Mouse (Mus musculus) stomach, postnatal 0 days (tissue): ENCODE results near the gene Rhno1. TPM values are rescaled to one million over a fixed set of nuclear protein-coding genes. Genes with fewer than 3 reads are reported as not detected.

Source experiments
- ATAC-seq: fragments of 200-750 bp; cut with Nextera tagmentation; 2 replicates; pipeline ENCODE4 v1.8.0; 2017; ENCODE audit not compliant: low FRiP score, low TSS enrichment
- DNase-seq: peaks from one replicate; pipeline ENCODE4 v3.0.0-alpha.2; 2016; ENCODE audit warnings: low spot score
- H3K27ac ChIP-seq: fragments of 300-500 bp; sonication (generic); replicated peaks from 2 replicates; pipeline ENCODE4 v1.5.1; 2014; ENCODE audit warnings: mild to moderate bottlenecking, control low read depth
- H3K27me3 ChIP-seq: fragments of 300-500 bp; sonication (generic); 2 replicates; pipeline ENCODE4 v1.6.1; 2014; ENCODE audit warnings: low read length; ENCODE audit not compliant: control insufficient read depth, insufficient read depth
- H3K36me3 ChIP-seq: fragments of 300-500 bp; sonication (generic); 2 replicates; pipeline ENCODE4 v1.6.1; 2014; ENCODE audit warnings: low read length, mixed read lengths; ENCODE audit not compliant: control insufficient read depth, insufficient read depth
- H3K4me1 ChIP-seq: fragments of 300-500 bp; sonication (generic); replicated peaks from 2 replicates; pipeline ENCODE4 v1.6.1; 2014; ENCODE audit warnings: antibody characterized with exemption; ENCODE audit not compliant: control insufficient read depth, insufficient read depth
- H3K4me2 ChIP-seq: fragments of 300-500 bp; sonication (generic); replicated peaks from 2 replicates; pipeline ENCODE4 v1.6.1; 2014; ENCODE audit warnings: low read depth, mild to moderate bottlenecking, control low read depth, moderate library complexity
- H3K4me3 ChIP-seq: fragments of 300-500 bp; sonication (generic); 2 replicates; pipeline ENCODE4 v1.5.1; 2014; ENCODE audit warnings: low read depth, low read length, control low read depth
- H3K9ac ChIP-seq: fragments of 300-500 bp; sonication (generic); 2 replicates; pipeline ENCODE4 v1.6.1; 2014; ENCODE audit warnings: mild to moderate bottlenecking, low read length, control low read depth, mixed read lengths
- H3K9me3 ChIP-seq: fragments of 300-500 bp; sonication (generic); 2 replicates; pipeline ENCODE4 v1.6.1; 2016; ENCODE audit warnings: low read length; ENCODE audit not compliant: control insufficient read depth
- CTCF ChIP-seq: IDR thresholded peaks from 2 replicates; pipeline ENCODE4 v1.5.1; 2016; ENCODE audit warnings: antibody characterized with exemption, low read depth, mild to moderate bottlenecking, moderate library complexity
- EP300 ChIP-seq: optimal IDR thresholded peaks from 2 replicates; pipeline ENCODE3; 2016; ENCODE audit warnings: antibody characterized with exemption
- WGBS: fragments of 180-500 bp; shearing (Covaris S2); extraction: QIAGEN DNeasy Blood & Tissue Kit; methylation state at CpG from one replicate; pipeline ENCODE4 v1.1.7; 2014; 5-methylcytosine and 5-hydroxymethylcytosine counted together
- polyA plus RNA-seq: library from polyadenylated mRNA; unstranded; fragments of >200 nt; fragmentation: Nextera tagmentation; extraction: Ambion mirVana; gene quantifications from 2 replicates; pipeline ENCODE4 v1.2.1, GENCODE M21; 2015

The Rhno1 gene
- polyA plus RNA-seq, 1 experiment from 2014 or later: 41.0 TPM

GRCm38 (mm10) chr6:128370040-128370439 lies 7.3 kb upstream of the Rhno1 start:
- Histone ChIP-seq H3K9me3 (no peaks in the 10 kb centered on the region), H3K4me2 (no peak overlapping the region), H3K4me3 (no peak overlapping the region), H3K27me3 (no peaks in the 10 kb centered on the region), H3K9ac (no peak overlapping the region), H3K27ac (no peak overlapping the region), H3K4me1 (no peaks in the 10 kb centered on the region), H3K36me3 (peaks cover 23% of the 10 kb centered on the region)
- TF ChIP-seq CTCF (no peak), EP300 (no peak)
- WGBS: 92% methylated on average over 5 of the region's 5 CpGs
- DNase-seq (no peak), ATAC-seq (no peak)

GRCm38 (mm10) chr6:128366466-128366865 lies 3.8 kb upstream of the Rhno1 start:
- Histone ChIP-seq H3K4me1 (no peaks in the 10 kb centered on the region; the same call in 1 of the 2 replicates), H3K4me3 (no peak overlapping the region), H3K4me2 (no peak overlapping the region), H3K9me3 (no peaks in the 10 kb centered on the region), H3K9ac (no peak overlapping the region), H3K36me3 (peaks cover 9% of the 10 kb centered on the region; the same call in 1 of the 2 replicates), H3K27me3 (no peaks in the 10 kb centered on the region), H3K27ac (no peak overlapping the region)
- ATAC-seq (no peak), DNase-seq (no peak)
- TF ChIP-seq CTCF: no peak
- TF ChIP-seq EP300: no peak
- WGBS: 94% methylated on average over 5 of the region's 5 CpGs

- Histone ChIP-seq H3K9me3 (no peaks in the 10 kb centered on the region), H3K9ac (no peak overlapping the region), H3K4me2 (no peak overlapping the region), H3K4me3 (no peak overlapping the region), H3K27ac (no peak overlapping the region), H3K27me3 (no peaks in the 10 kb centered on the region), H3K4me1 (peaks cover 2% of the 10 kb centered on the region; the same call in 1 of the 2 replicates), H3K36me3 (peaks cover 4% of the 10 kb centered on the region; the same call in 1 of the 2 replicates)
- 49% methylated on average over 6 of the region's 6 CpGs for WGBS
- ATAC-seq (no peak), DNase-seq (no peak)
- no peak for TF ChIP-seq CTCF
- TF ChIP-seq EP300: no peak
These were observed 2.0 kb upstream of the Rhno1 start for GRCm38 (mm10) chr6:128364721-128365120.

GRCm38 (mm10) chr6:128363007-128363825 lies 505 bp upstream of the Rhno1 start:
- H3K36me3 ChIP-seq: peaks cover 2% of the 10 kb centered on the region
- no peaks in the 10 kb centered on the region for H3K27me3 ChIP-seq
- H3K4me1 ChIP-seq: peaks cover 2% of the 10 kb centered on the region; the same call in 1 of the 2 replicates
- WGBS: under 1% methylated on average over 30 of the region's 46 CpGs
- no peak for TF ChIP-seq CTCF
- no peak for TF ChIP-seq EP300
- H3K27ac ChIP-seq: peak overlapping the region; percentile 97
- ATAC-seq: no peak; the same call in 1 of the 2 replicates
- no peaks in the 10 kb centered on the region for H3K9me3 ChIP-seq
- peak overlapping the region; percentile 87 for H3K4me2 ChIP-seq
- H3K9ac ChIP-seq: peak overlapping the region; percentile 91
- no peak for DNase-seq
- H3K4me3 ChIP-seq: peak overlapping the region; percentile 89

- H3K36me3 ChIP-seq: peaks cover 4% of the 10 kb centered on the region
- H3K9ac ChIP-seq: peak overlapping the region; percentile 91
- no peaks in the 10 kb centered on the region for H3K9me3 ChIP-seq
- TF ChIP-seq EP300: no peak
- TF ChIP-seq CTCF: no peak
- H3K27ac ChIP-seq: peak overlapping the region; percentile 97
- ATAC-seq: no peak
- DNase-seq: no peak
- H3K4me3 ChIP-seq: peak overlapping the region; percentile 89
- WGBS: 12% methylated on average over 9 of the region's 9 CpGs
- no peaks in the 10 kb centered on the region for H3K27me3 ChIP-seq
- H3K4me1 ChIP-seq: peaks cover 2% of the 10 kb centered on the region; the same call in 1 of the 2 replicates
- H3K4me2 ChIP-seq: peak overlapping the region; percentile 87
These were observed 810 bp downstream of the Rhno1 start for GRCm38 (mm10) chr6:128361901-128362300.

- ATAC-seq: no peak
- Histone ChIP-seq H3K27ac (no peak overlapping the region), H3K4me3 (no peak overlapping the region), H3K27me3 (no peaks in the 10 kb centered on the region), H3K9ac (no peak overlapping the region), H3K36me3 (peaks cover 4% of the 10 kb centered on the region), H3K4me1 (peaks cover 2% of the 10 kb centered on the region; the same call in 1 of the 2 replicates), H3K9me3 (no peaks in the 10 kb centered on the region), H3K4me2 (no peak overlapping the region)
- 27% methylated on average over 2 of the region's 2 CpGs for WGBS
- TF ChIP-seq CTCF (peak; percentile 88), EP300 (no peak)
- peak; percentile 58 for DNase-seq
These were observed 3.7 kb downstream of the Rhno1 start for GRCm38 (mm10) chr6:128358999-128359398.
